Mouse (Mus musculus) duodenum, adult 2 months (tissue): ENCODE results near the gene Olfr1249. TPM values are rescaled to one million over a fixed set of nuclear protein-coding genes. Genes with fewer than 3 reads are reported as not detected.

Experiments used
- polyA plus RNA-seq: library from polyadenylated mRNA; depleted of rRNA; stranded (reverse); fragments of >200 nt; gene quantifications from 2 replicates; pipeline ENCODE4 v1.2.3, GENCODE M21; 2012; ENCODE audit warnings: low replicate concordance; rRNA removed

Gene Olfr1249
- polyA plus RNA-seq, result not detected in 2 replicates

DNA sequence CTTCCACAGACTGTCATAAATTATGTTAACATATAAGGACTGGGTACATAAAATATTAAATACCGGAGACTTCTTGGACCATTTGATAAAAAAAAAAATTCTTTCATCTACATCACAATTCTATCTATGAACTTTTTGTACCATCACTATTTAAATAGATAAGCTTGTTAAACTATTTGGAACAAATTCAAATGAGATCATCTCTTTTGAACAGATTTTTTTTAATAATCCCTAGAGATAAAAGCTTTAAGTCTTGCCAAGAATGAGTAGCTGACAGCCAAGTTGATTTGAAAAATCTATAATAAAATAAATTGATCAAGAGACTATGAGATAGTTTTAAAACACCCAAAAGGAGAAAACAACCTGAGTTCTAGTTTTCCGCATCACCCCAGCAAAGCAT lies at the start of gene Olfr1249:
TSS of gene Olfr1249 (minus strand) at position 101 of the 400 bp plus-strand sequence.

GRCm38 (mm10) chr2:89671836-89672235 lies 37.1 kb upstream of the Olfr1249 start, which contains the start of gene Olfr1251:
TSS of gene Olfr1251 (minus strand) at chr2:89671936.

GRCm38 (mm10) chr2:89661367-89661766 lies 26.6 kb upstream of the Olfr1249 start, which contains the start of gene Olfr1250:
TSS of gene Olfr1250 (minus strand) at chr2:89661467.

DNA sequence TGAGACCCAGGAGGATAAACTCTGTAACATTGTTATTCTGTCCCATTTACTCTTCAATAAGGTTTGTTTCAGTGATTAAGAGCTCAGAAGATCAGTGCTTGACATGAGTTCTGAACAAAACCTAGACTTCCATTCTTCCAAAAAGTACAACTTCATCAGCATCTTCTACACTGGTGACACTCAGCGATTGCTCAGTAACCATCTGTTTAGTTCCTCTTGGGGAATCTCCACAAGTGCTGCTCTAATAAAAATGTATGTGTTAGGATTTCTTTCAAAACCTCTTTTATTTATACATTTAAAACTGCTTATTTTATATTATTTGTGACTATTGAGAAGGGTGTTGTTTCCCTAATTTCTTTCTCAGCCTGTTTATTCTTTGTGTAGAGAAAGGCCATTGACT lies 16.6 kb downstream of the Olfr1249 start, which contains the start of gene Olfr1248:
TSS of gene Olfr1248 (minus strand) at position 101 of the 400 bp plus-strand sequence.

DNA sequence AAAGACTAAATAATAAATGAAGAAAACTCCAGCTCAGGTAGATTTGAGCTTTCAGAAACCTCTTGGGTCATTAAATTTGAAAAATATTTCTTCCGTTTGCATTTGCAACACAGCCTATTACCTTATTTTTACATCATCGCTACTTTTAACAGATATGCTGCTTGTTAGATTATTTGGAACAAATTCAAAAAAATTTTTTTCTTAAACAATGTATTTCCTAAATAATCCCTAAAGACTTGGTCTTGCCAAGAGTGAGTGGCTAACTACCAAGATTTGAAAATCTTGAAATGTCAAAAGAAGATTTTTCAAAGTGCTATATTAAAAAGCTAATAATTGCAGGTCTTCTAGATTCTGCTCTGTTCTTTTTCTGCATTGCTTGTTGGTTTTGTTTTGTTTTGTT lies 20.8 kb downstream of the Olfr1249 start, which contains the start of gene Olfr1247:
TSS of gene Olfr1247 (minus strand) at position 101 of the 400 bp plus-strand sequence.

GRCm38 (mm10) chr2:89593057-89593456 lies 41.7 kb downstream of the Olfr1249 start, which contains the start of gene Olfr1246:
TSS of gene Olfr1246 (minus strand) at chr2:89593157.

Other genes starting within 250 kb of the Olfr1249 start
- not detected in 2 replicates for gene Olfr1238, start 225.3 kb downstream of the Olfr1249 start, polyA plus RNA-seq
- gene Olfr1239, start 214.6 kb downstream of the Olfr1249 start, polyA plus RNA-seq, result not detected in 2 replicates
- gene Olfr1240, start 192.0 kb downstream of the Olfr1249 start, polyA plus RNA-seq, result not detected in 2 replicates
- not detected in 2 replicates for gene Olfr1241, start 147.9 kb downstream of the Olfr1249 start, polyA plus RNA-seq
- not detected in 2 replicates for gene Olfr1242, start 136.6 kb downstream of the Olfr1249 start, polyA plus RNA-seq
- gene Olfr1243, start 103.5 kb downstream of the Olfr1249 start, polyA plus RNA-seq, result not detected in 2 replicates
- gene Olfr1245, start 56.5 kb downstream of the Olfr1249 start, polyA plus RNA-seq, result not detected in 2 replicates
- not detected in 2 replicates for gene Olfr1246, start 41.8 kb downstream of the Olfr1249 start, polyA plus RNA-seq
- not detected in 2 replicates for gene Olfr1247, start 20.9 kb downstream of the Olfr1249 start, polyA plus RNA-seq
- not detected in 2 replicates for gene Olfr1248, start 16.7 kb downstream of the Olfr1249 start, polyA plus RNA-seq
- not detected in 2 replicates for gene Olfr1250, start 26.5 kb upstream of the Olfr1249 start, polyA plus RNA-seq
- gene Olfr1251, start 37.0 kb upstream of the Olfr1249 start, polyA plus RNA-seq, result not detected in 2 replicates
- gene Olfr1252, start 90.0 kb upstream of the Olfr1249 start, polyA plus RNA-seq, result not detected in 2 replicates
- not detected in 2 replicates for gene Olfr1253, start 122.1 kb upstream of the Olfr1249 start, polyA plus RNA-seq
- not detected in 2 replicates for gene Olfr1254, start 158.6 kb upstream of the Olfr1249 start, polyA plus RNA-seq
- gene Olfr1255, start 177.1 kb upstream of the Olfr1249 start, polyA plus RNA-seq, result not detected in 2 replicates
- not detected in 2 replicates for gene Olfr1256, start 206.6 kb upstream of the Olfr1249 start, polyA plus RNA-seq
- not detected in 2 replicates for gene Olfr48, start 213.2 kb upstream of the Olfr1249 start, polyA plus RNA-seq
- gene Olfr1257, start 243.5 kb upstream of the Olfr1249 start, polyA plus RNA-seq, result not detected in 2 replicates